Mouse (Mus musculus) testis, postnatal 14 days (tissue): ENCODE measurements around the gene Pon2.

Source experiments
- DNase-seq: peaks from one replicate; pipeline ENCODE4 v3.0.0; 2021; ENCODE audit warnings: low spot score

The Pon2 gene

GRCm38 (mm10) chr6:5292841-5293240 is 5.4 kb downstream of the Pon2 start:
- DNase-seq, result no peak

GRCm38 (mm10) chr6:5291450-5291849 is 6.8 kb downstream of the Pon2 start:
- DNase-seq, result no peak

DNA sequence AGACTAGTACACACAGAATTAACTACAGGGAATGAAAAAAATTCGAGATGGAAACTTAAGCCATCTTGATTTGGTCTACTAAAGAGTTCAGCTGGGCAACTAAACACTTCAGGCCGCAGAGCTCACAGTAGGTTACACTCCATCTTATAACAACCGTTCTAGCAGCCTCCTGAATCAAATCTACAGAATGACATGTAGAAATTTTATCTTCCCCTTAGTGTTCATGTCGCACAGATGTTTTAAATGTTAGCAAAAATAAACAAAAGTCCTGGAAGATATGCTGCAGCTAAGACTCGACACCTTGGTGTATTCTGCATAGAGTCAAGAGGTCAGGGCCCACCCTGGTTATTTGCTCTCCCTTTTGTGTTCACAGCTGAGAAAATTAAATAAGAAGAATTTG is 10.3 kb downstream of the Pon2 start:
- DNase-seq, result no peak

DNA sequence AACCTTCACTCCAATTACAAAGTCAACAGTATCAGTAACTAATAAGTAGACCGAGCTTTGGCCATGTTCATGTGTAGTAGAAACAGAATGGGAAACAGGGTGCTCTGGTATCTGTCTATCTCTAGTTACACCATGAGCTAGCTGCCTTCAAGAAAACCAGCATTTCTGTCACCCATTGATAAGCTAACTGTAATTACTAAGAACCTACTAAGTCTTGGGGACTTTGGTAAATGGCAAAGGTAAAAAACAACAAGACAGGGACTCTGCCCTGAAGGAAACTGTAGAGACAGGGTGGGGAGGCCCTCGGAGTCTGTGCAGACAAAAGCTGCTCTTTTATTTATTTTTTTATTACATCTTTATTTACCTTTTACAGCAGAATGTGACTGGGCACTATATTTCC is 10.9 kb downstream of the Pon2 start:
- no peak for DNase-seq

DNA sequence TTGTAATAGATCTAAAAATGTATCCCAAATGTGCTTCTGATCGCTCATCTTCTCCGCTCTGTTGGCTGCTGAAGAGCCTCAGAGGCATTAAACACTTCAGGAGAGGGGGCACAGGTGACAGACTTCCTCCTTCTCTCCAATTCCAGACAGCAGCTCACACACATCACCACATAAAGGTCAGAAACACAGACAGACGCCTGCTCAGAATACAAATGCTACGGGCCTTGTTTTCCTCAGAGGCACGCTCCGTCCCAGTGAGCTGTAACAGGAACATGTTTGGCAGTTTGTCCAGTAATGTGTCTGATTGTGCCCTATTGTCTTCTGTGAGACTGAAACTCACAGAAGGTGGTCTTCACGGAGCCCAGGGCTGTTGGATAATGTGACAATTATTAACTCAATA is 15.8 kb downstream of the Pon2 start:
- no peak for DNase-seq

GRCm38 (mm10) chr6:5280576-5281305 is 17.5 kb downstream of the Pon2 start:
- no peak for DNase-seq

- no peak for DNase-seq
Observed at GRCm38 (mm10) chr6:5277972-5278371, 20.3 kb downstream of the Pon2 start.

DNA sequence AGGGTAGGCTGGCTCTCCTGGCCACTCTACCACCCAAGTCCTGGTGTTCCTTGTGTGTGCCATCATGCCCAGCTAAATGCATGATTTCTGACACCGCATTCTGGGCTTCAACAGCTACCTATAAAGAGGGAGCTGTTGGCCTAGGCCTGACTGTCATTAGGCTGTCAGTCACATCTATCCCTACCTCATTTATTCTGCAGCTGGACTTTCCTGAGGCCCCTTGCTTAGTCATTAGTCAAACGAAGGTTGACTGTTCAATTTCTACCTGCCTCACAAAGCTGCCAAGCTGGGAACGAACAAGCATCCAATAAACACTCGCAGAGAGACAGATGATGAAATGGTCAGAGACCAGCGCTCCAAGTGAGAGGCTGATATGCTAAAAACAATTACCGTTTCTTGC is 28.6 kb downstream of the Pon2 start:
- DNase-seq, result no peak

GRCm38 (mm10) chr6:5264793-5265192 is 33.5 kb downstream of the Pon2 start:
- DNase-seq, result no peak

DNA sequence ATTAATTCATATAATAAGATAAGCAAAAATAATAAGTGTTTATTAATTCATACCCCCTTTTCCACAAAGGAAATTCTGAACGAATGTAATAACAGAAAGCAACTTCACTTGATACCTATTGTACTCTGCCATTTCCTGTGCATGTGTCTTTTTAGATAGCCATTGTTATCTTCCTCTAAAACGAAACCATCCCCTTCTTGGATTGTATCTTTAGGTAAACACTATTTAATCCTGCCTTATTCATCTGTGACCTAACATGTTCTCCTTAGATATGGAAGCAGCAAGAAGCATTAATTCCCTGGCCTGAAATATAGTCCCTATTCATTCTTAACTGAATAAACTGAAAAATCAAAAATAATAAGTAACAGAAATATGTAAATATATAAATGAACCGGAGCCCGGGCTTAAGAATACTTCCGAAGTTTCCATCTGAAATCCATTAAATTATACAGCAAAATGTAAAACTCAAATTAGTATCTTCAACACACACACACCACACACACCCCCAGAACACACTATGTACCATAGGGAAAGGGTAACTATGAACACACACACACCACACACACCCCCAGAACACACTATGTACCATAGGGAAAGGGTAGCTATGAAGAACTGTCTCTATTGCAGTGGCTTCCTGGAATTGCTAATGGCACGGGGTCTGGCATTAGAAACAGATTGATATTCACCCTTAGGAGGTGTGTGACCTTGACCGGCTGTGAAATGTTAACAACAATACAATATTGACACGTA is 34.8 kb downstream of the Pon2 start:
- no peak for DNase-seq

DNA sequence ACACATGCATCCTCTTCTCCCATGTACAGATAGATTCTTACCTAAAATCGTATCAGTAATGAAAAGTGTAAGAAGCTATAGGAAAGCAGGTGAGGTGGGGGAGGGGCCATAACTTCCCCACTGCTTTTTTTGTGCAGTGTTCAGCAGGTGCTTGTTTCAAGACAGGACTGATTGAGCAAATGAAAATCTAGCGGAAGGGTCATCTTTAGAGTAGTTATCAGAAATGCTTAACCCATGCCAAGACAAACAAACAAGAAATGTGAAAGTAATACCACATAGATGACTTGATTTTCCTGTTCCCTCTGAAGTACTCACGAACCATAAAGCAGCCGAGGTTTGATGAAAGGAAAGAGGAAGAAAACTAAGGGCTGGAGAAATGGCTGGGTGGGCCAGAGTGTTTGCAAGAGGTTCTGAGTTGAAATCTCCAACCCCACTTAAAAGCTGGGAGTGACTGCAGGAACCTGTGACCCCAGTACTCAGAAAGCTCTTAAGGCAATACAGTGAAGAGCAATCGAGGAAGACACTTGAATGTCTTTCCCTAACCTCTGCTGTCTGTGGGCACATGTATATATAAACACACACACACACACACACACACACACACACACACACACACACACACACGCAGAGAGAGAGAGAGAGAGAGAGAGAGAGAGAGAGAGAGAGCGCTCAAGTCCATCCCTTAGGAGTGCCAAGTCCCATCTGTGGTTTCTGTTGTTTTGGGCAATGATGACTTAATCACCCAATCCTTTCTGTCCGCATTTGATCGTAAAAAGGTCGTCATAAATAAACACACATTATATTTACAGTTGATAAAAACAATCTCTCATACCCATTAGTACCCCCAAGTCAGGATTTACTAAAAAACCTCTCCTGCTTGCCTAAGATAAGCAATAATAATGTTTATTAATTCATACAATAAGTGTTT is 35.7 kb downstream of the Pon2 start:
- DNase-seq, result no peak

DNA sequence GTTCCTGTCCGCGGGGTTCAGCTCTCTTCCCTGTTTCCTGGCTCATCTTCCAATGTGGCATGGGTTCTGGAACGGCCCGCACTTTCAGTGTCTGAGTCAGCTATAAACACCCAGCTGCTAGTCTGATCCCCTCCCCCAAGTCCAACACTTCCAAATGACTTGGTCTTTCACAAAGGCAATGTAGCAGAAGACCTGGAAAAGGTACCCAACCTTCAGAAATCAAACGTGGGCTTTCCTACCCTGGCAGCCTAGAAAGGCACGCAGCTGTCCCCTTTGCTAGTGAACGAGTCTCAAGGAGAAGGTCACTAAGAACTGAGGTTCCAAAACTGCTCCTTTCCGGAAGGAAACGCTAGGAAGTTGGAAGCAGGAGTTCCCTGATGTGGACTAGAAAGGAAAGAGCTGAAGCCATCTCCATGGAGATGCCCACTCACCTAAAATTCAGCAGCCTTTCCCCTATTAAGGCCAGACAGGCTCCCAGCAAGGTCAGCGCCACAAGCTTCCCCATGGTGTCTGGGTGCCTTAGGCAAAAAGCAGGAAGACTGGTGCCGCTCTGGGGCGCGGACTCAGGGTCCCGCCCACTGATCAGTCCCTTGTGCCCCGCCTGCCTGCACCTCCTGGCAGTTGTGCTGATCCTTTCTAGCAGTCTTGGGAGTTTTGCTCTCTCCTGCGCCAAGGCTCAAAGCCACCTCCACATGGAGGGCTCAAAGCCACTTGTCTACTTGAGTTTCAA is 42.4 kb downstream of the Pon2 start, which contains the start of gene Pon3:
Pon3 (minus strand) TSS at position 565 of the 730 bp plus-strand sequence.
- DNase-seq, result peak; percentile 38

DNA sequence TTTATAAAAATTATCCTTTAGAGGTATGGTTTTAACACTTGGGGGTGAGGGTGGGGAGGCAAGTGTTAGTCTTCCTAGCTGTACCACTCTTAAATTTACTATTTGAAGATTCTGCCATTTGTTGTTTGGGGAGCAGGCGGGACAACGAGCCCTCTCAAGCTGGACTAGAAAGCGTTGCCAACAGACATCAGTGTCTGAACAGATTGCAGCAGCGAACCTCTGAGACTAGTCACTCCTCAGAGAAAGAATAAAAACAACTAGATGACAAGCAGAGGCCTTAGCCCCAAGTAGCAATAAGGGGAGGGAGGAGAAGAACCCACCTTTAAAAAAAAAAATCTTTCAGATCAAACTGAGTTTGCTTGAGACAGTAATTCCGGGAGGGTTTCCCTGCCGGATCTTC is 43.0 kb downstream of the Pon2 start:
- no peak for DNase-seq

- no peak for DNase-seq
Observed at GRCm38 (mm10) chr6:5254869-5255268, 43.4 kb downstream of the Pon2 start.

DNA sequence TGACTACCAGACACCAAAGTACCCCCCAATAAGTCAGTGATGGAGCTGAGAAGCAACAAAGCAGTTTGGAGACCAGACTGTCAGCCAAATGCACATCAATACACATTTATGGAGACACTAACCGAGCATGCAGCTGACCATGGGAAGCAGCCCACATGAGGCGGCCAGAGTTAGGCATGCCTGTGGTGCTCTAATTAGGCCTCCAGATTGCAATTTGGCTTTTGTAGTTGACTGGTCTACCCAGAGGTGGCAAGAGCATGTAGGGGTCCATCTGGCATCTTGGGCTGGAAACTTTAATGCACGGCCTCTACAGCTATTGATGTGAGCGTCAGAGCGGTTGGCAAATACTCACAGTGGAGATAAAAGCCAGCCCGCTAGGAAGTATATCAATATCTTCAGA is 52.3 kb downstream of the Pon2 start:
- DNase-seq, result no peak

DNA sequence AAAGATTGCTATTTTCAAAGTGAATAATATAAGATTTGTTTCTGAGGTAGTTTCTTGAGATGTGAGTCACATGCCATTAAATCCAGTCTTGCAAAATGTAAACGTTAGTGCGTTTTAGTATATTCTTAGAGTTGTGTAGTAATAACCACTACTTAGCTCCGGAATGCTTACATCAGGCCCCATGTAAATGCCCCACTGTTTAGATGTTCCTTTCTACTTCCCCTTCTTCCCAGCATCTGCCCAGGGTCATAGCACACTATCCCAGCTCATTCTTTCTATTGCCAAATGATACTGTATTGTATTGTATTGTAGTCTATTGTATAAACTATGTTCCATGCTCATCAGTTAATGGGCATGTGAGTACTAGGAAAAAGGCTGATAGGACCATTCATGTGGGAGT is 59.5 kb downstream of the Pon2 start:
- no peak for DNase-seq

GRCm38 (mm10) chr6:5237510-5237909 is 60.7 kb downstream of the Pon2 start:
- DNase-seq, result no peak

GRCm38 (mm10) chr6:5236843-5237371 is 61.3 kb downstream of the Pon2 start:
- DNase-seq, result no peak

DNA sequence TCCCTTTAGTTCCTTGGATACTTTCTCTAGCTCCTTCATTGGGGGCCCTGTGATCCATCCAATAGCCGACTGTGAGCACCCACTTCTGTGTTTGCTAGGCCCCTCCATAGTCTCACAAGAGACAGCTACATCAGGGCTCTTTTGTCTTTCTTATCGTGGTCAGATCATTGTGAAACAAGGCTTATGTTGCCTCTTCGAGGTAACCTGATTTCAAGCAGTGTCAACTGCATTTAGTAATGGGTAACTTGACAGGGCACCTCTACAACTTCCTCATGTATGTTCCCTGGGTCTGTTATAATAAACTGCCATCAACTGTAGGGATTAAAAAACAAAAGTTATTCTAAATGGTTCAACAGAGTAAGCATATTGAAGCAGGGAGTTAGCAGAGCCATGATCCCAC is 63.7 kb downstream of the Pon2 start:
- DNase-seq, result no peak

- no peak for DNase-seq
Observed at GRCm38 (mm10) chr6:5233812-5234211, 64.4 kb downstream of the Pon2 start.

DNA sequence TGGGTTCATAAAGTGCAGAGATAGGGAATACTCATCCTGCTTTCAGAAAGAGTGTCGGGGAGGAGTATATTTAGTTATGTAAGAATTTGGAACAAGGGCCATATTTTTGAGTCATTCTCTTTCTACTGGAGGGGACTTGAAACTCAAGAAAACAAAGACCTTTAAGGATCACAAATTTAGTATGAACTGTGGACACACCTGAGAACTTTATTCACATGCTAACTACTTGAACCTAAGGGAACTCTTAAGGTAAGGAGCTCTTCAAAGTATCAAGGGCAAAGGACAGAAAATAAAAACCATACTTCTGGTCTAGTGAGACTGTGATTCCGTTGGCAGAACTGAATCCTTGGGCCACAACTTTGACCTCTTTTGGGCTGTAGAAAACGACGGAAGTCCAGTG is 66.2 kb downstream of the Pon2 start:
- no peak for DNase-seq

DNA sequence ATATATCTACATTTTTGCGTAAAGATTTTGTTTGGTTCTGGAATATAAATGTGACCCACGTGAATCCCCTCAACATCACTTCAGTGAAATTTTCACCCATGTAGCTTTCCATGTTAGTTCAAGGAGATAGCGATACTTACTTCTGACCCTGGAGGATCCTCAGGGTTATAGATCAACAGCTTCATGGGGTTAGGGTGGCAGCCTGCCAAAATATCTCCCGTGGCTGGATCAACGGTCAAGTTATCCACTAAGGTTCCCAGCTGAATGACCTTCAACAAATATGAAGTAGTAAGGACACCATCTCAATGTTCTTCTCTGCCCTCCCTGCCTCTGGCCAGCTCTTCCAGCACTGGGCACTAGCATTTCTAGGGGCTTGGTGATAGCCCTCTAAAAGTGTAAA is 68.0 kb downstream of the Pon2 start:
- no peak for DNase-seq
